Mouse (Mus musculus) ovary, adult 10 weeks (tissue): ENCODE data around the gene Spag9. TPM values are rescaled to one million over a fixed set of nuclear protein-coding genes. Genes with fewer than 3 reads are reported as not detected.

Experiments
- polyA plus RNA-seq: library from polyadenylated mRNA; stranded (reverse); fragments of 350-450 nt; fragmentation: Illumina TruSeq; extraction: RNeasy Lipid Tissue Mini Kit (QIAGEN cat#74804); gene quantifications from one replicate; pipeline ENCODE4 v1.2.3, GENCODE M21; 2014

Spag9 gene
- polyA plus RNA-seq: 145 TPM

DNA sequence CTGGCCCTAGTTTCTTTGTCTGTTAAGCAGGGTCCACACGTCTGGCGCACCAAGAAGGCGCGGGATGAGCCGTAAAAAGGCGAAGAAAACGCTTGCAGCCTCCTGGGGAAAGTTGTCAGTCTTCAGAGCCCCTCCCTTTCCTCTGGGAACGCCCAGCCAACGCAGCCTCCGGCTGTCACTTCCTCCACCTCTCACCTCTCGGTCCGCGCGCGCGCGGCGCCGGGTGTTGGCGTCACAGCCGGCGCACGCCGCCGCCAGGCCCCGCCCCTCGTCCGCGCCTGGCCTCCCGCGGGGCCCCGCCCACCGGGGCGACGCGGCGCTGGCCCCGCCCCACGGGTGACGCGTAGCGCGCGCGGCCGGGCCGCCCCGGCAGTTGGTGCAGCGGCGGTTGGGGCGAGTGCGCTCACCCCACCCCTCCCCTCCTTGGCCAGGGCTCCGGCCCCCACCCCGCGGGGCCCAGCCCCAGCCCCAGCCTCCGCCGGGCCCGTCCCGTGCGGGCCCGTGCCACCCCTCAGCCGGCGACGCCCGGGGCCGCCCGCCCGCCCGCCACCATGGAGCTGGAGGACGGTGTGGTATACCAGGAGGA, at the start of gene Spag9:
Gene Spag9, plus strand, starts transcription at position 372 of the 586 bp plus-strand sequence.

GRCm38 (mm10) chr11:93956159-93956558, 39.7 kb upstream of the Spag9 start, which contains the start of gene Nme2:
TSS of gene Nme2 (minus strand) at chr11:93956259.

DNA sequence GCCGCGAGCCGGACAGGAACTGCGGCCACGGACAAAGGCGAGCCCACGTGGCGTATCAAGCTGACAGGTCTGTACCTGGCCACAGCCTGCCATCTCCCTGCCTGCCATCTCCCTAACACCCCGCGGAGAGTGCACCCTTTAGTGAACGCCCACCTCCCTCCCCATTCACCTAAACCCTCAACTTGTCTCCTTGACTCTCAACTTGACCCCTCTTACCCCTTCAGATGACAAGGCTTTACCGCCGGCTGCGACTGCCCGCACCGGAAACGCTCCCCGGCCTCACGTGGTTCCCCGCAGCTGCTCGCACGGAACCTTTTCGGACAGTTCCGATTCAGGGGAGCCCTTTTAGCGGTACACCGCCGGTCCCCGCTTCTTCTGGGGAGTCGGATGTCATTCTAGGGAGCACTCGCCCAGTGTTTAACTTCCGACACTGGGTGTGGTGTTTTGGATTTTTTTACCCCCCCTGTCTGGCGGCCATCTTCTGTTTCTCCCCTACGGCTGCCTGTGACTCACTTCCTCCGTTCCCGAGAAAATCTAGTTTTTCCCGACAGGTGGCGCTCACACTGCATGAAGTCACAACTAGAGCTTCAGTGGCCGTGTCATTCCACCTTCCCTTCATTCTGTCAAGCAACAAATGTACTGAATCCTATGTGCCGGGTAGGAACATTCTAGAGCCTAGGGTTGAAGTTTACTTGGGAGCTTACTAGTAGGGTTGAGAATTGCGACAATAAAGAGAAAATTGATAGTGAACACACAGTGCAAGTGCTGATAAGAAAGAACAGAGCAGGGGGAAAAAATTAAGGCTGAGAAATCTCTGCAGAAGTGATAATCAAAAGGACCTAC, 27.7 kb upstream of the Spag9 start, which contains the start of the genes Gm20390 and Nme1:
Gene Gm20390, minus strand, starts transcription at position 289 of the 843 bp plus-strand sequence.
Gene Nme1, minus strand, starts transcription at position 517 of the 843 bp plus-strand sequence.

Other genes starting within 250 kb of the Spag9 start
- 73.7 TPM for gene Utp18, start 110.3 kb upstream of the Spag9 start, polyA plus RNA-seq
- 152 TPM for gene Mbtd1, start 110.2 kb upstream of the Spag9 start, polyA plus RNA-seq
- 129 TPM for gene Nme2, start 39.8 kb upstream of the Spag9 start, polyA plus RNA-seq
- not detected for gene Gm20390, start 27.8 kb upstream of the Spag9 start, polyA plus RNA-seq
- 10.7 TPM for gene Nme1, start 27.6 kb upstream of the Spag9 start, polyA plus RNA-seq
- 203 TPM for gene Tob1, start 215.4 kb downstream of the Spag9 start, polyA plus RNA-seq
- gene Wfikkn2, start 249.9 kb downstream of the Spag9 start, polyA plus RNA-seq: 0.46 TPM